Mouse (Mus musculus): ENCODE data around the gene Ncs1. TPM values are rescaled to one million over a fixed set of nuclear protein-coding genes. Genes with fewer than 3 reads are reported as not detected.

The Ncs1 gene
- polyA plus RNA-seq, 1 experiment from 2014 or later = 45.6 TPM

DNA sequence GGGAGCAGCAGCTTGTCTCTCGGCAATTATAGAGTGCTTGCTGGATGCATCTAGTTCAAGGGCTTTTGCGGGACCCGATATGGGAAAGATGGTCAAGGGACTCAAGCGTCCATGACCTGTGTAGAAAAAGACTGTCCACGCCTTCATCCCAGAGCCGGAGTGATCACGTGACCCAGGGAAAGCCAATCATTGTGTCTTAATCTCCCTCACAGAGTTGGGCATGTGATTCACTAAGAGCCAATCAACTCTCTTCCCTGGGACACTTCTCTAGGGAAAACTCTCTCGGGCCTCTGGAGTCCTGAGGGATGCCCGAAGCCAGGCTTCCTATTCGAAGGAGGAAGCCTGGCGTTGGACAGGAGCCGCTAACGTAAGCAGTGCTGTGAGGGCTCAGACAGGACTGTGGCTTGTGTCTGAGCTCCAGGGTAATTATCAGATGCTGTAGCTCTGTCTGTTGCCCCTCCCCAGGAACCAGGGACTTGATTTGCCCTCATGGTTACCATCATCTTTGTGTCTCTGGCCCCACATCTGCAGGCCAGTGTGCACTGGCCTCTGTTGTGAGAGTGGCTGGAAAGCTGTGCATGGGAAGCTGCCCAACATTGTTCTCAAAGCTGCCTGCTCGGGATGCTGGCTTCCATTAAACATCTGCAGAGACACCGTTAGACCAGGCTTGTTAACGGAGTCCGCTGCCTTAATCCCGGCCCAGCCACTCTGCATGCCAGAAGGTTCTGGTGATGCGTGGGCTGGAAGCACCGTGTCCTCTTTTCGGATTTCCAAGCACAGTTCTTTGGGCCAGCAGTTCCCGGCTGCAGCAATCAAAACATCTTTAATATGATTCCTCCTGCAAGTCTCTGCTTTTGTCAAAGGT lies 59.4 kb downstream of the Ncs1 start:
- ATAC-seq (ENCODE audit: low read depth) (0 out of 2 replicates have a peak, but pooled peaks have one; percentile 30), DNase-seq (ENCODE audit: low spot score) (no peak)
- Histone ChIP-seq H3K27ac (replicated peaks; ENCODE audit: low read depth, low read length) (no peak overlapping the region), H3K4me2 (ENCODE audit: low read depth, low read length) (no peak overlapping the region), H3K27me3 (replicated peaks; ENCODE audit: control insufficient read depth, insufficient read depth, low read length) (no peaks in the 10 kb centered on the region), H3K4me1 (ENCODE audit: control insufficient read depth, insufficient read depth, low read length) (no peaks in the 10 kb centered on the region), H3K9ac (ENCODE audit: low read depth, low read length) (no peak overlapping the region), H3K36me3 (ENCODE audit: control insufficient read depth, insufficient read depth, low read length) (no peaks in the 10 kb centered on the region), H3K9me3 (ENCODE audit: control insufficient read depth, low read length) (no peaks in the 10 kb centered on the region), H3K4me3 (ENCODE audit: low read depth, low read length) (no peak overlapping the region)
- 73% methylated on average over 22 of the region's 22 CpGs for WGBS

DNA sequence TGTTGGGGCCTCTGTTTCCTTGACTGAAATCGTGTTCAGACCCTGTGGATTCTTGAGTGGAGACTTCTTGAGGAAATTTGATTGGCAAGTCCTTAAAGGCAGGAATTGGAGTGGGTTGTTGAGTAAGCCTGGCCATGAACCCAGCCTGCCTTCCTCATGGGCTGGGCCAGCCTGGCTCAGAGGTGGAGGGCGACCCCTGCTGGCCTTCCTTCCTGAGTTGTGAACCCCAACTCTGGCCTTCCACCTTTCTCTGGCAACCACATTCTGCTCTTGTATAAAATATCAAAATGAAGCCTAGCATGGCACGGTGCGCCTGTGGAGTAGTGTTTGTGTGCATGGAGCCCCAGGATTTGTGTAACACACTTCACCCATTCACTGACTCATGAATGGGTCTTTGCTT lies 60.1 kb downstream of the Ncs1 start:
- WGBS = 35% methylated on average over 4 of the region's 4 CpGs
- no peak overlapping the region for H3K27ac ChIP-seq (replicated peaks; ENCODE audit: low read depth, low read length)
- H3K9me3 ChIP-seq (ENCODE audit: control insufficient read depth, low read length) = no peaks in the 10 kb centered on the region
- H3K4me1 ChIP-seq (ENCODE audit: control insufficient read depth, insufficient read depth, low read length) = no peaks in the 10 kb centered on the region
- no peak overlapping the region for H3K4me2 ChIP-seq (ENCODE audit: low read depth, low read length)
- H3K9ac ChIP-seq (ENCODE audit: low read depth, low read length) = no peak overlapping the region
- no peak overlapping the region for H3K4me3 ChIP-seq (ENCODE audit: low read depth, low read length)
- no peaks in the 10 kb centered on the region for H3K27me3 ChIP-seq (replicated peaks; ENCODE audit: control insufficient read depth, insufficient read depth, low read length)
- no peak for DNase-seq (ENCODE audit: low spot score)
- 0 out of 2 replicates have a peak, but pooled peaks have one; percentile 41 for ATAC-seq (ENCODE audit: low read depth)
- no peaks in the 10 kb centered on the region for H3K36me3 ChIP-seq (ENCODE audit: control insufficient read depth, insufficient read depth, low read length)

DNA sequence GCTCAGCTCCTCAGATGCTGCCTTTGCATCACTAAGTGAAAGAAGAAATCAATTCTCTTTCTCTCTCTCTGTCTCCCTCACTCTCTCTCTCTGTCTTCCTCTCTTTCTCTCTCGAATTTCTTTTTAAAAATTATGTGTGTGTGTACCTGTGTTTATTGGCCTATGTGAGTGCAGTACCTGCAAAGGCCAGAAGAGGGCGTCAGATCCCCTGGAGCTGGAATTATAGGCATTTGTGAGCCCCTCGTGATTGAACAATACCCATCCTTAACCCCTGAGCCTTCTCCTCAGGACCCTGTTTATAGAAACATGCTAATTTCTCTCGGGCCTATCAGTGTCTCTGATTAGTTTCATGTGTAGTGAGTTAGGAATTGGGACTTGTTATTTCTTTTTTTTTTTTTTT lies 62.6 kb downstream of the Ncs1 start:
- peaks cover 18% of the 10 kb centered on the region for H3K27me3 ChIP-seq (replicated peaks; ENCODE audit: control insufficient read depth, insufficient read depth, low read length)
- no peak overlapping the region for H3K4me3 ChIP-seq (ENCODE audit: low read depth, low read length)
- H3K36me3 ChIP-seq (ENCODE audit: control insufficient read depth, insufficient read depth, low read length) = no peaks in the 10 kb centered on the region
- ATAC-seq (ENCODE audit: low read depth) = no peak
- WGBS = 55% methylated on average over 4 of the region's 4 CpGs
- no peak overlapping the region for H3K9ac ChIP-seq (ENCODE audit: low read depth, low read length)
- H3K4me2 ChIP-seq (ENCODE audit: low read depth, low read length) = no peak overlapping the region
- H3K4me1 ChIP-seq (ENCODE audit: control insufficient read depth, insufficient read depth, low read length) = no peaks in the 10 kb centered on the region
- DNase-seq (ENCODE audit: low spot score) = no peak
- no peaks in the 10 kb centered on the region for H3K9me3 ChIP-seq (ENCODE audit: control insufficient read depth, low read length)
- no peak overlapping the region for H3K27ac ChIP-seq (replicated peaks; ENCODE audit: low read depth, low read length)

DNA sequence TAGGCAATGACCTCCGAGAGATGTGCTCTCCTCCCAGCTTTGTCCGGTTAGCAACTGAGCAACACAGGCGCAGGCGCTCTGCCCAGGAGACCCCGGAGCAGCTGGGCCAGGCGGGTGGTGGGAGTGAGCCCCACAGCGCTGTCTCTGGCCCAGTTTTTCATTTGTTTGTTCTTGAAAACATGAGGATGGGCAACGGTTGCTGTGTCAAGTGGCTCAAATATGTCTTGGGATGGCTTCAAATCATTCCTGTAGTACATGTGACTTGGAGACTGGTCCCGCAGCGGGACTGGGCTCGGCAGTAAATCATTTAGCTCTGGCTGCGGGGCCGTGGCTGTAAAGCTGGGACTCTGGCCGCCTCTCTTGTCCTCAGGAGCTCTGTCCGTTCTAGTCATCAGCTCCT lies 63.9 kb downstream of the Ncs1 start:
- H3K27me3 ChIP-seq (replicated peaks; ENCODE audit: control insufficient read depth, insufficient read depth, low read length) = peaks cover 31% of the 10 kb centered on the region
- 69% methylated on average over 15 of the region's 15 CpGs for WGBS
- no peak overlapping the region for H3K4me3 ChIP-seq (ENCODE audit: low read depth, low read length)
- H3K9me3 ChIP-seq (ENCODE audit: control insufficient read depth, low read length) = no peaks in the 10 kb centered on the region
- H3K27ac ChIP-seq (replicated peaks; ENCODE audit: low read depth, low read length) = no peak overlapping the region
- H3K4me2 ChIP-seq (ENCODE audit: low read depth, low read length) = no peak overlapping the region
- no peak for ATAC-seq (ENCODE audit: low read depth)
- H3K9ac ChIP-seq (ENCODE audit: low read depth, low read length) = no peak overlapping the region
- H3K36me3 ChIP-seq (ENCODE audit: control insufficient read depth, insufficient read depth, low read length) = no peaks in the 10 kb centered on the region
- H3K4me1 ChIP-seq (ENCODE audit: control insufficient read depth, insufficient read depth, low read length) = no peaks in the 10 kb centered on the region
- no peak for DNase-seq (ENCODE audit: low spot score)

DNA sequence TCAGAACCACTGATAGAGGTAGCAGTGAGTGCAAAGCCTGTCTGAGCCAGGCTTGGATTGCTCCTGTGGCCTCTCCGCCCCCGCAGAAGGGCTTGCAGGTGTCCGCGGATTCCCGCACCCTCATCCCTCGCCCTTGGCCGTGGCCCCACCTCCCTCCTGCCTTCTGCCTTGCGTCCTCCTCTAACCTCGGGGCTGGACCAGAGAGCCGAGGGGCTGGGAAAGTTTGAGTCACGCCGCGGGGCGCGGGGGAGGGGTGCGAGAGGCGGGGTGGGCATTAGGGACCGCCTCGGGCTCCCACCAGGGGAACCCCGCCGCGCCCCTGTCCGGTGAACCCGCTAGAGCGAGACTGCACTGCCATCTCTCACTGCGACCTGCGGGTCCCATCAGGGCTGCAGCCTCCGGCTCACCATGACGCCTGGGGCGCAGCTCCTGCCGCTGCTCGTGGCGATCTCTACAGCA lies 68.4 kb downstream of the Ncs1 start, which contains the start of gene Hmcn2:
Hmcn2 (plus strand) TSS at position 409 of the 459 bp plus-strand sequence.
- peak within 1 kb of the TSS; percentile 14; the same call in 1 of the 2 replicates for H3K9ac ChIP-seq (ENCODE audit: low read depth, low read length)
- H3K9me3 ChIP-seq (ENCODE audit: control insufficient read depth, low read length) = no peaks in the 10 kb centered on the region
- no peaks in the 10 kb centered on the region for H3K36me3 ChIP-seq (ENCODE audit: control insufficient read depth, insufficient read depth, low read length)
- no peak for DNase-seq (ENCODE audit: low spot score)
- H3K27ac ChIP-seq (replicated peaks; ENCODE audit: low read depth, low read length) = no peak within 1 kb of the TSS
- H3K4me2 ChIP-seq (ENCODE audit: low read depth, low read length) = peak within 1 kb of the TSS; percentile 45
- peak within 1 kb of the TSS; percentile 26 for H3K4me3 ChIP-seq (ENCODE audit: low read depth, low read length)
- H3K27me3 ChIP-seq (replicated peaks; ENCODE audit: control insufficient read depth, insufficient read depth, low read length) = peaks cover 61% of the 10 kb centered on the region
- no peaks in the 10 kb centered on the region for H3K4me1 ChIP-seq (ENCODE audit: control insufficient read depth, insufficient read depth, low read length)
- ATAC-seq (ENCODE audit: low read depth) = no peak
- 5% methylated on average over 18 of the region's 33 CpGs for WGBS

DNA sequence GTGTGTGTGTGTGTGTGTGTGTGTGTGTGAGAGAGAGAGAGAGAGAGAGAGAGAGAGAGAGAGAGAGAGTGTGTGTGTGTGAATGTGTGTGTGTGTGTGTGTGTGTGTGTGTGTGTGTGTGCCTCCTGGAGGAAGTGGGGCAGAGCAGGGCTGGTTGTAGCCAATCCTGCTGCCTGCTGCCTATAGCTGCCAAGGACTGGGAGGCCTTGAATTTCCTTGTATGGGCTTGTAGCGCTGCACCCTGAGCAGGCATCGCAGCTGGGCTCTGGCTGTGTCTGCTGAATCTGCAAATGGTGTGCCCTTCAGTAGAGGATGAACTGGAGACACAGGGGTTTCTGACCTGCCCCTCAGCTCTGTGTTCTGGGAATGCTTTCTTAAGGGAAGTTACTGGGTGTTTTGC lies 72.5 kb downstream of the Ncs1 start:
- H3K9me3 ChIP-seq (ENCODE audit: control insufficient read depth, low read length) = no peaks in the 10 kb centered on the region
- H3K4me1 ChIP-seq (ENCODE audit: control insufficient read depth, insufficient read depth, low read length) = no peaks in the 10 kb centered on the region
- no peak overlapping the region for H3K27ac ChIP-seq (replicated peaks; ENCODE audit: low read depth, low read length)
- DNase-seq (ENCODE audit: low spot score) = peak; percentile 61
- 13% methylated on average over 2 of the region's 2 CpGs for WGBS
- no peak overlapping the region for H3K9ac ChIP-seq (ENCODE audit: low read depth, low read length)
- no peak overlapping the region for H3K4me2 ChIP-seq (ENCODE audit: low read depth, low read length)
- H3K36me3 ChIP-seq (ENCODE audit: control insufficient read depth, insufficient read depth, low read length) = no peaks in the 10 kb centered on the region
- ATAC-seq (ENCODE audit: low read depth) = peak; percentile 88
- no peak overlapping the region for H3K4me3 ChIP-seq (ENCODE audit: low read depth, low read length)
- peaks cover 45% of the 10 kb centered on the region for H3K27me3 ChIP-seq (replicated peaks; ENCODE audit: control insufficient read depth, insufficient read depth, low read length)

DNA sequence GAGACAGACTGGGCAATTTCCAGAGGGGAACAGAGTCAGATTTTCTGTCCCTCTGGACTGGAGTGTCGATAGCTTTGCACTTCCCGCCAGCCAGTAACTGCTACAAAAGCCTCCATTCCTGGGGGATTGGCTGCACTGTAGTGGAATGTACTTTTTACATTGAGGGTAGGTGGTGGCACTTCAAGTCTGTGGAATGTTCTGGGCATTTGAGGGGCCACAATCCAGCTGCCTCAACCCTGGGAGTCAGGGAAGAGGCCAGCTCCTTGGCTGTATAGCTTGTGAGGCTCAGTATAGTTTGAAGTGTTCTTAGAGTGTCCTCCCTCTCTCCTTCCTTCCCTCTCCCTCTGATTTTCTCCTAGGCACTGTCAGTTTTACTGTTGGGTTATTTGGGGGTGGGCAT lies 73.6 kb downstream of the Ncs1 start:
- Histone ChIP-seq H3K27me3 (replicated peaks; ENCODE audit: control insufficient read depth, insufficient read depth, low read length) (peaks cover 34% of the 10 kb centered on the region), H3K4me3 (ENCODE audit: low read depth, low read length) (no peak overlapping the region), H3K9ac (ENCODE audit: low read depth, low read length) (no peak overlapping the region), H3K4me1 (ENCODE audit: control insufficient read depth, insufficient read depth, low read length) (no peaks in the 10 kb centered on the region), H3K27ac (replicated peaks; ENCODE audit: low read depth, low read length) (no peak overlapping the region), H3K4me2 (ENCODE audit: low read depth, low read length) (no peak overlapping the region), H3K9me3 (ENCODE audit: control insufficient read depth, low read length) (no peaks in the 10 kb centered on the region), H3K36me3 (ENCODE audit: control insufficient read depth, insufficient read depth, low read length) (no peaks in the 10 kb centered on the region)
- DNase-seq (ENCODE audit: low spot score) = no peak
- no peak for ATAC-seq (ENCODE audit: low read depth)
- 76% methylated on average over 2 of the region's 2 CpGs for WGBS

DNA sequence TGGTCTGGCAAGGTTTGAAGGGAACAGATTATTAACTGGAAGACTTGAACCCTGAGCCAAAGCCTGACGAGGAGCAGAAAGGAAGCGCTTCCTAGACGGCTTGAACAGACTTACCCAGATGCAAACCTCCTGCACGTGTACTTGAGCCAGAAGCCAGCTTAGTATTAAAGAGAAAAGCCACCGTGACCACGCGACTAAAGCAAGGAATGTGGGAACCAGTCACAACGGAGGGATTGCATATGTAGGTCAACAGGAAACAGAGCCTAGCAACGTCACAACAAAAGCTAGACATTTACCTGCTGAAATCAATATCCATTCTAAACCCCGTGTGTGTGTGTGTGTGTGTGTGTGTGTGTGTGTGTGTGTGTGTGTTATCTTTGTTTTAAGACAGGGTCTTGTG lies 81.6 kb downstream of the Ncs1 start:
- no peak overlapping the region for H3K4me3 ChIP-seq (ENCODE audit: low read depth, low read length)
- H3K4me2 ChIP-seq (ENCODE audit: low read depth, low read length) = no peak overlapping the region
- no peak overlapping the region for H3K9ac ChIP-seq (ENCODE audit: low read depth, low read length)
- 31% methylated on average over 9 of the region's 10 CpGs for WGBS
- H3K4me1 ChIP-seq (ENCODE audit: control insufficient read depth, insufficient read depth, low read length) = no peaks in the 10 kb centered on the region
- no peaks in the 10 kb centered on the region for H3K27me3 ChIP-seq (replicated peaks; ENCODE audit: control insufficient read depth, insufficient read depth, low read length)
- no peak for ATAC-seq (ENCODE audit: low read depth)
- H3K9me3 ChIP-seq (ENCODE audit: control insufficient read depth, low read length) = no peaks in the 10 kb centered on the region
- no peak overlapping the region for H3K27ac ChIP-seq (replicated peaks; ENCODE audit: low read depth, low read length)
- H3K36me3 ChIP-seq (ENCODE audit: control insufficient read depth, insufficient read depth, low read length) = no peaks in the 10 kb centered on the region
- peak; percentile 61 for DNase-seq (ENCODE audit: low spot score)
